Mouse (Mus musculus) liver, postnatal 0 days (tissue): ENCODE results near the gene Cbx5.

Experiments used
- CTCF ChIP-seq: sonication (generic); IDR thresholded peaks from 2 replicates; pipeline ENCODE4 v1.5.1; 2016; ENCODE audit warnings: antibody characterized with exemption, low read depth
- EP300 ChIP-seq: IDR thresholded peaks from 2 replicates; pipeline ENCODE4 v1.6.1; 2016; ENCODE audit warnings: antibody characterized with exemption, low read depth, mild to moderate bottlenecking

GRCm38 (mm10) chr15:103227572-103227971 lies 12.0 kb downstream of the Cbx5 start:
- TF ChIP-seq EP300, result no peak
- no peak for TF ChIP-seq CTCF
